Mouse (Mus musculus) right cerebral cortex, postnatal 10 days (tissue): ENCODE measurements at regions not wholly inside any gene's neighbourhood (a gene's known extent, or its start where the extent isn't known, plus 50 kb on each side); places are given as distances from the start of the nearest gene placed in this dataset.

Source experiments
- DNase-seq, 2 experiments: peaks; one replicate each; pipeline ENCODE4 v3.0.0; 2021; ENCODE audit warnings: low spot score in 2 of 2

DNA sequence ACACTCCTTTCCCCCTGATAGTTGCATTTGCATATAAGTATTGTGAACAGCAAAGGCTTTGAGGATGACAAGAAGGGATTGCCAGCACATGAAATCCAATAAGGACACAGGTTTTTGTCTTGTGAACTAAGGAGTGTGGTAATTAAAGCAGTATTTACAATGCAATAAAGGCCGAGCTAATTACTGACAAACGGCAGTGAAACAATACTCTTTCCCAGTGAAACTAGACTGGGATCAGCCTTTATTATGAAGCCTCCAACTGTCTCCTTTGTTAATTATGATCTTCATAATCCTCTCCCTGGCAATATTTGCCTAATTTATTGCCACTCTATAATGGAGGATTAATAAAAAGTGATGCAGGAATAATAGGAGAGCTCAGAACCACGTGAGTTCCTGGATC is 704.2 kb upstream of the Api5 start:
- no peak for DNase-seq

DNA sequence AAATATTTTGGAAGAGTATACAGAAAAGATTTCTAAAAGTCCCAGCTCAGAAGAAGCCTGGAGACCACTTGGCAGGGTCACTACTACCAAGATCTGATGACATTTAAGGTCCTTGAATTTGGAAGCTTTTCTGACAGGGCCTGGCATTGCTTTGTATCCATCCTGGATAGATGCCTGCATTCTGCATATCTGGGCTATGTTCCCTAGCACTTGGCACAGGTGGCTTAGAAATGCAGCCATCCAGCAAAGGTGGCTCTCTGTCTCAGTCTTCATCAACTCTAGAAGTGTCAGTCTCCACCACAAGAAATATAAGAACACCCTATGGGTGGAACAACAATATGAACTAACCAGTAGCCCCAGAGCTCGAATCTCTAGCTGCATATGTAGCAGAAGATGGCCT is 702.2 kb upstream of the Api5 start:
- DNase-seq, result no peak

DNA sequence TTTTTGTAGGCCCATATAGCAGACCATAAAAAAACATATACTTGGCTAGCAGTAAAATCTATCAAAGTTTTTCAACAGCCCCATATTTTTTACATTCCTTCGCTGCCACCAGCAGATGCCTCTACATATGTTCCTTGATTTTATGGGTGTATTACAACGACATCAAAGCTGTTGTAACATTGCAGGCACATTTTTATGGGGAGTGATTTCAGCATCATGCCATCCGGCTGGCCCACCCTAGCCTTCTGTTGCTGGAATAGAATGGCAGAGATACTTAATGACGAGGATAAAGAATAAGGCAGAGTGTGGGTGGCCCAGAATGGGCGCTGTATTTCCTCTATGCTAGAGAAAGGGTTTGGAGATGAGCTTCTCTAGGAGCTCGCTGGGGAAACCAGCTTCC is 698.7 kb upstream of the Api5 start:
- DNase-seq, result peak; percentile 60 to 82

DNA sequence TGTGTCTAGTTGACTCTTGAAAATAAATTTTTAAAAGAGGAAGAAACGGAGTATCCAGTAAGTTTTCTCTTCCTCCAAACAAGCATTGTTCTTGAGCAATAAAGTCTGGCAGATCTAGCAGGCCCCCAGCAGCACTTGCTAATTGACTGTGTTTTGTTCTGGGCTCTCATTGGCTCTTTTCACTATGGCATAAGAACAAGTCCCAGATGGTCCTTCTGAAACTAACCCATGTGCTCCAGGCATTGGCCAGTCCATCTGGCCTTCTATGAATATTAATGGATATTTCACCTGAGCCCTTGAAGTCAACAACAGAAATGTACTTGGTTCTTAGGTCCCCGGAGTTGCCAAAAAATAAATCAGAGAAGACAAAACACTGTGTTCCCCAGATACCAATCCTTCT is 693.2 kb upstream of the Api5 start:
- no peak for DNase-seq

DNA sequence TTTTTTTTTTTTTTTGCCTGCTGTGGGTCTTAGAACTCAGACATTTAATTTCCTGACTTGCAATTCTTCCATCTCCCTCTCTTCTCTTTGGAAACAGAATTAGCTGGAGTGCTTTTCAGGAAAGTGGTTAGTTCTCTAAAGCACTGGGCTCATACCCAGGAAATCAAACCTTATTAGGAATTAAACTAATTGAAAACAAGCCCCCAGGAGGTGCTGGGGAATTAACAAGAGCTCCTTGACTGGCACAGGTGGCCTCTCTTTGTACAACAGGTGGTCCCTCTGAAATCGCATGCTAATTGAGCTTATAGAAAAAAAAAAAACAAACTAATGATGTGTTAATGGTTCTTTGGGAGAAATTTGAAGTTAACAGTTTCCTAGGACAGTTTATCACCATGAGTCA is 690.8 kb upstream of the Api5 start:
- DNase-seq, result no peak

DNA sequence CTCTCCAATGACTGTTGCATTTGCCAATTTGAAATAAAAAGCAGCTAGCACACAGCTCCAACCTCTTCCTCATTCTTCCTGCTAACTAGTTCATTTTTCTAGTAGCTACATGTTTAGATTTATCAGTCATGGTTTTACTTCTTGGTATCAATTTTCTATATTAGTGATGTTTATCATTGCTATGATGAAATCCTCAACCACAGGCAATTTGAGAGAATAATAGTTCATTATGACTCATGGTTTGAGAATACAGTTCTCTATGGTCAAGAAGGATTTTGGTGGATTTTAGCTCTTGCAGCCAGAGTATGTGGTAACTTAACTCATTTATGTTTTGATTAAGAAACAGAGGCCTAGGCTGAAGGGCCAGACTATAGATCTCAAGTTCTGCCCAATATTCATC is 681.6 kb upstream of the Api5 start:
- no peak for DNase-seq

DNA sequence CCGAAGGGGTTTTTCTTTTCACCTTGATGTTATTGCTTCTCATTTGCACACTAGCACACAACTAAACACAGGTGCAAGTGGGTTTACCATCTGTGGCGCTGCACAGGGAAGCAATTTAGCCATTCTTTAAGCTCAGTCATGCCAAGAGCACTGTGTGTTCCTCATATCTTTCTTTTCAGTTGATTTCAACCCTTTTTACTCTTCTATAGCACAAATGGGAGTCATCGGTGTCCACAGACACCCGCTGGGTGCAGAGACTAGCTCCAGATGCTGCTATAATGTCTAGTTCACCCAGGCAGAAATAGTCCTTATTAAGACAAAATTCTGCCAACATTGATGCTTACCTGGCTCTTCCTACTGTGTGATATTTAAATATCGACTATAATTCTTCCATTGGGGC is 659.1 kb upstream of the Api5 start:
- no peak for DNase-seq

DNA sequence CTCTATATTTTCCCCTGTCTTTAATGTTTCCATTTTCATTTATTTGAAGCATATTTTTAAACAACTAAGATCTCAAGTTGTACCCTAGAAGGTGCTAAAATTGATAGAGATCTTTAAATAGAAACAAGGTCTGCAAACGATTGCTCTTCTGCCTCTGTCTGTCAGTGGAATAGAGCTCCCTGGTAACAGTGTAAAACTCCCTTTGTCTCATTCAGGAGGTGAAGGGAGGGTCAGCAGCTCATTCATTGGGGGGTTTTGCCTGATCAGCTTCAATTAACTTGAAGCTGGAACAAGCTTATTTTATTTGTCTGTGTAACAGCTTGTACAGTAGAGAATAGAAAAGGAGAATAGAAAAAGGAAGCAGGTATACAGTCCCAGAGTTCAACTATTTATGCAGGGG is 616.7 kb upstream of the Api5 start:
- no peak for DNase-seq

DNA sequence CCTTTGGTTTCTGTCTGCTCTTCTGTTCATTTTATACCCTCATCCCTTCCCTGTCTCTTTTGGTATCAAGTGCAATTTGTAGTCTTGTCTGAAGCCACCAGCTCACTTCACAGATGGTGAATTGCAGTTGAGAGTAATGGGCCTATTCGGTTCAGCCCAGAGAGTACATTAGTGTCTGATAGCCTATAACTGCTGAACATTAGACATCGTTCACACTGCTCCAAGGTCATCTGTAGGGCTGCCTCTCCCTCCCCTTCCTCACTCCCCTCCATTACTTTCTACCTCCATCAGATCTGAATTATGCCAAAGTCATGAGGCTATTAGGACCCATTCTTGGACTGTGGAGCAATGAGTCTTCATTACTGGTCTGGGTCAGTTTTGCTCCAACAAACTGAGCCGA is 615.9 kb upstream of the Api5 start:
- no peak for DNase-seq
